Mouse (Mus musculus) kidney, embryonic 14.5 days (tissue): Measurements from ENCODE around the gene Atxn7. TPM values are rescaled to one million over a fixed set of nuclear protein-coding genes. Genes with fewer than 3 reads are reported as not detected.

ENCODE experiments used
- ATAC-seq: fragments of 200-750 bp; cut with Nextera tagmentation; 2 replicates; pipeline ENCODE4 v1.8.0; 2017; ENCODE audit warnings: moderate number of reproducible peaks, mild to moderate bottlenecking, moderate TSS enrichment, moderate library complexity; ENCODE audit not compliant: low FRiP score, low TSS enrichment
- H3K27ac ChIP-seq: fragments of 300-500 bp; sonication (generic); 2 replicates; pipeline ENCODE4 v1.5.1; 2014; ENCODE audit warnings: low read depth, mild to moderate bottlenecking, low read length, moderate library complexity, mixed read lengths
- H3K27me3 ChIP-seq: fragments of 300-500 bp; sonication (generic); 2 replicates; pipeline ENCODE4 v1.6.1; 2014; ENCODE audit warnings: mild to moderate bottlenecking, low read length; ENCODE audit not compliant: control insufficient read depth, insufficient read depth
- H3K36me3 ChIP-seq: fragments of 300-500 bp; sonication (generic); 2 replicates; pipeline ENCODE4 v1.6.1; 2014; ENCODE audit warnings: low read length, mixed read lengths; ENCODE audit not compliant: control insufficient read depth, insufficient read depth
- H3K4me1 ChIP-seq: fragments of 300-500 bp; sonication (generic); 2 replicates; pipeline ENCODE4 v1.6.1; 2014; ENCODE audit warnings: low read length, mixed read lengths; ENCODE audit not compliant: control insufficient read depth, insufficient read depth
- H3K4me2 ChIP-seq: fragments of 300-500 bp; sonication (generic); replicated peaks from 2 replicates; pipeline ENCODE4 v1.6.1; 2014; ENCODE audit warnings: low read depth, mild to moderate bottlenecking, low read length
- H3K4me3 ChIP-seq: fragments of 300-500 bp; sonication (generic); 2 replicates; pipeline ENCODE4 v1.5.1; 2014; ENCODE audit warnings: mild to moderate bottlenecking, low read length
- H3K9ac ChIP-seq: fragments of 300-500 bp; sonication (generic); 2 replicates; pipeline ENCODE4 v1.6.1; 2014; ENCODE audit warnings: low read depth, mild to moderate bottlenecking, low read length, moderate library complexity
- H3K9me3 ChIP-seq: fragments of 300-500 bp; sonication (generic); 2 replicates; pipeline ENCODE4 v1.6.1; 2016; ENCODE audit warnings: low read length; ENCODE audit not compliant: control insufficient read depth
- WGBS: fragments of 180-500 bp; shearing (Covaris S2); extraction: QIAGEN DNeasy Blood & Tissue Kit; methylation state at CpG from one replicate; pipeline ENCODE4 v1.1.7; 2014; 5-methylcytosine and 5-hydroxymethylcytosine counted together
- polyA plus RNA-seq: library from polyadenylated mRNA; unstranded; fragments of >200 nt; fragmentation: Nextera tagmentation; extraction: Ambion mirVana; gene quantifications from 2 replicates; pipeline ENCODE4 v1.2.1, GENCODE M21; 2014

Gene Atxn7
- 6.3 and 7.1 TPM in 2 replicates for polyA plus RNA-seq

GRCm38 (mm10) chr14:13961401-13962112 is at the start of gene Atxn7, which contains the start of gene Thoc7:
TSS of gene Atxn7 (plus strand) at chr14:13961440.
TSS of gene Thoc7 (minus strand) at chr14:13961852.
- ATAC-seq, result peak; percentile 74
- no peaks in the 10 kb centered on the region for H3K9me3 ChIP-seq
- H3K27me3 ChIP-seq, result no peaks in the 10 kb centered on the region
- peak within 1 kb of the TSS; percentile 59 for H3K4me2 ChIP-seq
- H3K4me1 ChIP-seq, result peaks cover 12% of the 10 kb centered on the region
- 8% methylated on average over 29 of the region's 56 CpGs for WGBS
- H3K9ac ChIP-seq, result peak within 1 kb of the TSS; percentile 98
- peak within 1 kb of the TSS; percentile 69 for H3K4me3 ChIP-seq
- peak within 1 kb of the TSS; percentile 90 for H3K27ac ChIP-seq
- no peaks in the 10 kb centered on the region for H3K36me3 ChIP-seq

DNA sequence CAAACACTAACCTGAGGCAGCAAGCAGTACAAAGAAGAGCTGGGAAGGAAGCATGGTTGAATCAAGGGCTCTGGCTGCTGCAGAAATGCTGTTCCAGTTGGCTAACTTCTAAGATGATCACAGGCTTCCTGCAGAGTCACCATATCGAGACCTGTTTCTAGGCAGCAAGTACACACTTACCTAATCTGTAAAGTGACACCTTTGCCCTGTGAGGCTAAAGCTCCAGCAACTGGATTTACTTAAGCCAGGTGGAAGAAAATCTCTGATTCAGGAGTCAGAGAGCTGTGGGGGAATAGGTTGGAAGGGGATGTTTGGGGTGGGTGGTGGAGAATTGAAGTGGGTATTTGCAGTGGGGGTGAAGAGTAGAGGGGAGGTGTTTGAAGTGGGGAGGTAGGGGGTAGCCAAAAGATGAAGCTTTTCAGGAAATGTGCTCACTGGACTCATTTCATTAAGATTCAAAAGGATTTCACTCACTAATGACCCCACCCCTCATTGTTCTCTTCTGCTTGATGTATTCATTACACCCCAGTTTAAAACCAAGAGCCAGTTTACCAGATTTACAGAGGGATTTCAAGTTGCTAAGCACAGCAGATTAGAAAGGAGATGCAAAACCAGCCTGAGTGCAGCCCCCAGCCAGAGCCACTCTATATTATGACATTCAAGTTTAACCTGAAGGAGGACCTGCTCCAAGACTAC is 46.7 kb upstream of the Atxn7 start, which contains the start of gene Gm281:
Gm281 (minus strand) TSS at position 92 of the 696 bp plus-strand sequence.
- H3K4me3 ChIP-seq, result no peak within 1 kb of the TSS
- no peaks in the 10 kb centered on the region for H3K9me3 ChIP-seq
- no peak within 1 kb of the TSS for H3K9ac ChIP-seq
- H3K27me3 ChIP-seq, result no peaks in the 10 kb centered on the region
- H3K4me2 ChIP-seq, result no peak within 1 kb of the TSS
- H3K27ac ChIP-seq, result no peak within 1 kb of the TSS
- WGBS, result 33% methylated on average over 1 of the region's 1 CpGs
- no peak for ATAC-seq
- no peaks in the 10 kb centered on the region for H3K36me3 ChIP-seq
- no peaks in the 10 kb centered on the region for H3K4me1 ChIP-seq

- no peaks in the 10 kb centered on the region for H3K36me3 ChIP-seq
Observed at GRCm38 (mm10) chr14:13915207-13915606, 46.0 kb upstream of the Atxn7 start.

GRCm38 (mm10) chr14:13917208-13917607 is 44.0 kb upstream of the Atxn7 start:
- Histone ChIP-seq H3K4me3 (no peak overlapping the region), H3K9ac (no peak overlapping the region), H3K9me3 (no peaks in the 10 kb centered on the region), H3K4me2 (no peak overlapping the region), H3K27ac (no peak overlapping the region), H3K4me1 (no peaks in the 10 kb centered on the region), H3K36me3 (no peaks in the 10 kb centered on the region), H3K27me3 (no peaks in the 10 kb centered on the region)
- 90% methylated on average over 10 of the region's 10 CpGs for WGBS
- ATAC-seq, result no peak

More at GRCm38 (mm10) chr14:13915207-13915606, 46.0 kb upstream of the Atxn7 start:
- Histone ChIP-seq H3K27me3 (no peaks in the 10 kb centered on the region), H3K27ac (no peak overlapping the region), H3K4me3 (no peak overlapping the region), H3K4me2 (no peak overlapping the region), H3K4me1 (no peaks in the 10 kb centered on the region), H3K9ac (no peak overlapping the region), H3K9me3 (no peaks in the 10 kb centered on the region)
- WGBS, result 81% methylated on average over 4 of the region's 4 CpGs
- ATAC-seq, result no peak

- no peak overlapping the region for H3K9ac ChIP-seq
- H3K27ac ChIP-seq, result no peak overlapping the region
- H3K36me3 ChIP-seq, result no peaks in the 10 kb centered on the region
- 33% methylated on average over 3 of the region's 3 CpGs for WGBS
- ATAC-seq, result peak; percentile 49; the same call in 1 of the 2 replicates
- no peaks in the 10 kb centered on the region for H3K9me3 ChIP-seq
- no peak overlapping the region for H3K4me2 ChIP-seq
- H3K4me1 ChIP-seq, result no peaks in the 10 kb centered on the region
- H3K27me3 ChIP-seq, result no peaks in the 10 kb centered on the region
- H3K4me3 ChIP-seq, result no peak overlapping the region
Observed at GRCm38 (mm10) chr14:13917630-13918029, 43.6 kb upstream of the Atxn7 start.

DNA sequence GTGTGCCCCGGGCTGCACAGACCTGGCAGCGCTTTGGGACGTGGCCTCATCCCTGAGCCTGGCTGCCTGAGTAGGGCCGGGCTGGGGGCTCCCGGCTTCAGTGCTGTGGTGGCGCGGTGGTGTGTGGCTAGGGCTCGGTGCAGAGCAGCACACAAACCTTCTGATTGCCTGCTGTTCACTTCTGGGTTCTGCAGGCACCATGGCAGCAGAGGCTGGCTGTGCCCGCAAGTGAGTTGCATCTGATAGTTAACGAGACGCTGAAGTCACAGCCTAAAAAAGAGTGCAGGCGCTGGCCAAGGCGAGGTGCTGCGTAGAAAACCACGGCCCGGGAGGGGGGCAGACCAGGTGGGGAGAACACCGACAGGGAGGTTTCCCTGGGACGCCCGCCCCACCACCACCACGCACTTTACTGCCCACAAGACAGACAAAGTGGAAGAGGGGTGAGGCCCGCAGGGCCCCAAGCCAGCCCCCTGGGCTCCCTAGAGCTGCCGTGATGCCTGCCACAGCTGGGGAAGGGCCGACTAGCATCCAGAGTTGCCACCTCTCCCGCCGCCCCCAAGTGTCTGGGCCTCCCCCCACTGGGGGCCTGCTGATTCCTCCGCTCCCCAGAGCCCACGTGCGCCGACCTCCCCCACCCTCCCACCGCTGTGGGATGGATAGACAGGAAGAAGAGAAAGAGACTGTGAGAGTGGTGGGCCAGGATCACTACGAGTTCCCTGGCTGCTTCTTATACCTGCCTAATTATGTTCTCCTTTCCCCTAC is 27.8 kb upstream of the Atxn7 start:
- 34% methylated on average over 24 of the region's 31 CpGs for WGBS
- no peak overlapping the region for H3K27ac ChIP-seq

GRCm38 (mm10) chr14:13934052-13934371 is 27.2 kb upstream of the Atxn7 start:
- Histone ChIP-seq H3K27ac (no peak overlapping the region), H3K9me3 (peaks cover 9% of the 10 kb centered on the region; the same call in 1 of the 2 replicates), H3K4me2 (peak overlapping the region; percentile 51; the same call in 1 of the 2 replicates), H3K9ac (no peak overlapping the region), H3K27me3 (no peaks in the 10 kb centered on the region), H3K36me3 (no peaks in the 10 kb centered on the region), H3K4me3 (0 out of 2 replicates have a peak overlapping the region, but pooled peaks have one; percentile 28), H3K4me1 (0 out of 2 replicates have a peak, but pooled peaks cover 6% of the 10 kb centered on the region)
- no peak for ATAC-seq
- 52% methylated on average over 5 of the region's 5 CpGs for WGBS

More for the DNA sequence above, 27.8 kb upstream of the Atxn7 start:
- H3K9ac ChIP-seq, result peak overlapping the region; percentile 44; the same call in 1 of the 2 replicates
- peak; percentile 71 for ATAC-seq
- H3K4me3 ChIP-seq, result peak overlapping the region; percentile 28
- H3K4me1 ChIP-seq, result 0 out of 2 replicates have a peak, but pooled peaks cover 6% of the 10 kb centered on the region
- H3K27me3 ChIP-seq, result no peaks in the 10 kb centered on the region
- H3K4me2 ChIP-seq, result peak overlapping the region; percentile 51
- H3K36me3 ChIP-seq, result no peaks in the 10 kb centered on the region
- H3K9me3 ChIP-seq, result peaks cover 9% of the 10 kb centered on the region; the same call in 1 of the 2 replicates

- Histone ChIP-seq H3K36me3 (peaks cover 27% of the 10 kb centered on the region), H3K9me3 (no peaks in the 10 kb centered on the region), H3K4me3 (no peak overlapping the region), H3K27ac (no peak overlapping the region), H3K4me2 (no peak overlapping the region), H3K9ac (no peak overlapping the region), H3K4me1 (no peaks in the 10 kb centered on the region), H3K27me3 (no peaks in the 10 kb centered on the region)
- WGBS, result 89% methylated on average over 4 of the region's 4 CpGs
- no peak for ATAC-seq
Observed at GRCm38 (mm10) chr14:13944686-13945085, 16.6 kb upstream of the Atxn7 start.
